Mouse (Mus musculus) lung, postnatal 36 days (tissue): Measurements from ENCODE around the gene Rap1a.

Source experiments
- DNase-seq: peaks from one replicate; pipeline ENCODE4 v3.0.0; 2022; ENCODE audit warnings: mixed read lengths

The Rap1a gene

GRCm38 (mm10) chr3:105686394-105687323 is 114.5 kb downstream of the Rap1a start:
- no peak for DNase-seq

GRCm38 (mm10) chr3:105680346-105680745 is 120.8 kb downstream of the Rap1a start:
- no peak for DNase-seq
